Mouse (Mus musculus): ENCODE results near the gene Zfp341. TPM values are rescaled to one million over a fixed set of nuclear protein-coding genes. Genes with fewer than 3 reads are reported as not detected.

The Zfp341 gene
- polyA plus RNA-seq, 1 experiment from 2014 or later = 0.74 TPM

DNA sequence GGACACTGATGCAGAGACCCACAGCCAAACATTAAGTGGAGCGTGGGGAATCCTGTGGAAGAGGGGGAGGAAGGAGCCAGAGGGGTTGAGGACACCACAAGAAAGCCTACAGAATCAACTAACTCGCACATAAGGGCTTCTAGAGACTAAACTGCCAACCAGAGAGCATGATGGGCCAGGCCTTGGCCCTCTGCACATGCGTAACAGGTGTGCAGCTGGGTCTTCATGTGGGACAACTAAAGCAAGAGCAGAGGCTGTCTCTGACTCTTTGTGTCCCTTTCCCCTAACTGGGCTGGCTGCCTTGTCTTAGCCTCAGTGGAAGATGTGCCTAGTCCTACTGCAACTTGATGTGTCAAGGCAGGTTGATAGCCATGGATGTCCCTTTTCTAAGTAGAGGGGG is 4.0 kb downstream of the Zfp341 start:
- peak overlapping the region; percentile 27; the same call in 1 of the 2 replicates for H3K27ac ChIP-seq (ENCODE audit: low read length)

DNA sequence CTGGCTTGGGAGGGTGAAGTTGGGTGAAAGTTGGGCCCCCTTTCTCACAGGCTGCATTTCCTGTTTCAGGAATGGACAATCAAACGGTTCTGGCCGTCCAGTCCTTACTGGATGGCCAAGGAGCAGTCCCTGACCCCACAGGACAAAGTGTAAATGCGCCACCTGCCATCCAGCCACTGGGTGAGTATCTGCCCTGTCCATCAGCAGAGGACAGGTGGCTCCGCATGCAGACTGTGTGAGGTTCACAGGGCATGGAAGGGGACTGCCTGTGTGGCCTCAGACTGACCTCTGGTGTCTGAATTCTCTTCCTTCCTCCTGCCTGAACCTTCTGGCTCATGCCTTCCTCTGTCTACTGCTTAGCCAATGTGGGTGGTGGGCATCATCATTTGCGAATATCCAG is 8.6 kb downstream of the Zfp341 start:
- H3K4me3 ChIP-seq (ENCODE audit: low read length) = no peak overlapping the region
- no peak overlapping the region for H3K4me2 ChIP-seq (ENCODE audit: low read depth, low read length)
- ATAC-seq (replicated peaks; ENCODE audit: extremely low read depth, insufficient read depth, low FRiP score) = no peak
- WGBS = 71% methylated on average over 5 of the region's 5 CpGs
- no peaks in the 10 kb centered on the region for H3K27me3 ChIP-seq (ENCODE audit: control insufficient read depth, insufficient read depth, low read length)
- H3K9me3 ChIP-seq (replicated peaks; ENCODE audit: control insufficient read depth, low read length) = peaks cover 5% of the 10 kb centered on the region
- H3K27ac ChIP-seq (ENCODE audit: low read length) = no peak overlapping the region
- no peaks in the 10 kb centered on the region for H3K4me1 ChIP-seq (ENCODE audit: control insufficient read depth, insufficient read depth, low read length)
- no peak overlapping the region for H3K9ac ChIP-seq (ENCODE audit: low read length)
- H3K36me3 ChIP-seq (ENCODE audit: control insufficient read depth, insufficient read depth) = peaks cover 14% of the 10 kb centered on the region; the same call in 1 of the 2 replicates

More for the DNA sequence above, 4.0 kb downstream of the Zfp341 start:
- no peak for ATAC-seq (replicated peaks; ENCODE audit: extremely low read depth, insufficient read depth, low FRiP score)
- no peak overlapping the region for H3K4me3 ChIP-seq (ENCODE audit: low read length)
- no peaks in the 10 kb centered on the region for H3K27me3 ChIP-seq (ENCODE audit: control insufficient read depth, insufficient read depth, low read length)
- H3K4me1 ChIP-seq (ENCODE audit: control insufficient read depth, insufficient read depth, low read length) = peaks cover 20% of the 10 kb centered on the region
- H3K4me2 ChIP-seq (ENCODE audit: low read depth, low read length) = no peak overlapping the region
- 74% methylated on average over 3 of the region's 3 CpGs for WGBS
- H3K36me3 ChIP-seq (ENCODE audit: control insufficient read depth, insufficient read depth) = peaks cover 6% of the 10 kb centered on the region; the same call in 1 of the 2 replicates
- no peaks in the 10 kb centered on the region for H3K9me3 ChIP-seq (replicated peaks; ENCODE audit: control insufficient read depth, low read length)
- H3K9ac ChIP-seq (ENCODE audit: low read length) = no peak overlapping the region

DNA sequence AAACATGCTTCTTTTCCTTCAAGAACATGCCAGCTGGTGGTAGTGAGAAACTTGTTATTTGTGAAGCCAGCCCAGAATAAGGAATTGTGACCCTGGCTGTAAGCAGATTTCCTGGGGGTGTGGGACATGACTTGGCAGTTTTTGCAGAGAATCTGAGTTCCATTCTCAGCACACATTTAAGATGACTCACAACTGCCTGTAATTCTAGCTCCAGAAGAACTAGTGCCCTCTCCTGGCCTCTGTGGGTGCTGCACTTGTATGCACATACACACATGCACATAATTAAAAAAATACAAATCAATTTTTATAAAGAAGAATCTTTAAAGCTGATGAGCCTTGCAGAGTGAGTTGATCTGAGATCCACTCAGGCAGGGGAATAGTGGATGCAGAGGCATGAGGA is 11.0 kb downstream of the Zfp341 start:
- no peaks in the 10 kb centered on the region for H3K27me3 ChIP-seq (ENCODE audit: control insufficient read depth, insufficient read depth, low read length)
- no peak overlapping the region for H3K27ac ChIP-seq (ENCODE audit: low read length)

DNA sequence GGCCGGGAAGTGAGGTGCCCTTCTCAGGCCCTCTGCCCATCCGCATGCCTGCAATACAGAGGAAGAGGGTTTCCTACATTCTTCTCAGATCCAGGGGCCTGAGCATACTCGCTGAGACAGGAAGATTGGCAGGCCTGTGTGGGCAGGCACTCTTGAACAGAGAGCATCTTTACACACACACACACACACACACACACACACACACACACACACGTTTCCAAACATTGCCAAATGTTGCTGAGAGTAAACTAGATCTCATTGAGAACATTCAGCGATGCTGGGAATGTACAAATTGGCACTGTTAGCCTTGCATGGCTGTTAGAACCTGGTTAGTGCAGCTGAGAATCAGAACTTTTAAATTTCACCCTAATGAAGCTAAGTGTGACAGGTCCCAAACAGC is 17.4 kb downstream of the Zfp341 start:
- Histone ChIP-seq H3K36me3 (ENCODE audit: control insufficient read depth, insufficient read depth) (peaks cover 15% of the 10 kb centered on the region; the same call in 1 of the 2 replicates), H3K27ac (ENCODE audit: low read length) (no peak overlapping the region), H3K9ac (ENCODE audit: low read length) (no peak overlapping the region), H3K4me2 (ENCODE audit: low read depth, low read length) (no peak overlapping the region), H3K9me3 (replicated peaks; ENCODE audit: control insufficient read depth, low read length) (no peaks in the 10 kb centered on the region), H3K4me1 (ENCODE audit: control insufficient read depth, insufficient read depth, low read length) (no peaks in the 10 kb centered on the region), H3K27me3 (ENCODE audit: control insufficient read depth, insufficient read depth, low read length) (no peaks in the 10 kb centered on the region), H3K4me3 (ENCODE audit: low read length) (no peak overlapping the region)
- ATAC-seq (replicated peaks; ENCODE audit: extremely low read depth, insufficient read depth, low FRiP score) = no peak
- WGBS = 73% methylated on average over 5 of the region's 5 CpGs

More for the DNA sequence above, 11.0 kb downstream of the Zfp341 start:
- Histone ChIP-seq H3K4me2 (ENCODE audit: low read depth, low read length) (no peak overlapping the region), H3K9ac (ENCODE audit: low read length) (no peak overlapping the region), H3K9me3 (replicated peaks; ENCODE audit: control insufficient read depth, low read length) (peaks cover 5% of the 10 kb centered on the region), H3K4me1 (ENCODE audit: control insufficient read depth, insufficient read depth, low read length) (no peaks in the 10 kb centered on the region), H3K36me3 (ENCODE audit: control insufficient read depth, insufficient read depth) (peaks cover 12% of the 10 kb centered on the region; the same call in 1 of the 2 replicates), H3K4me3 (ENCODE audit: low read length) (no peak overlapping the region)
- no peak for ATAC-seq (replicated peaks; ENCODE audit: extremely low read depth, insufficient read depth, low FRiP score)

DNA sequence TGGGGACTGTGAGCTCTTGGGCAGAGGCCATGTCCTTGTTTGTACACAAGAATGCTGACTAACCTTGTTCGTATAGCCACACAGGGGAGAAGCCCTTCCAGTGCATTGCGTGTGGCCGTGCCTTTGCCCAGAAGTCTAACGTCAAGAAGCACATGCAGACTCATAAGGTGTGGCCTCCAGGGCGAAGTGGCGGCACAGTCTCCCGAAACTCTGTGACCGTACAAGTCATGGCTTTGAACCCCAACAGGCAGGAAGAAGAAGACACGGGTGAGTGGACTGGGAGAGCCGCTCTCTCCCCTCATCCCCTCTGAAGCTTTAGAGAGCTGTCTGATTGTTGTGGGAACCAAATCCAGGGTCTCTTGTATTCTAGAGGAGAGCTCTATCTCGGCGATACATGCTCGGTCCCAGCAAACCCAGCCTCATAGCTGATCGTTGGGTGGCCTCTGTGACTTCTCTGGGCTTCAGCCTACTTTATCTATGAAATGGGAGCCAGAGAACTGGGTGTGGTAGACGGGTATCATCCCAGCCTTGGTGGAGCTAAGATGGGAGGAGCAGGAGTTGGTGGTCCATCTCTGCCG is 19.2 kb downstream of the Zfp341 start:
- no peaks in the 10 kb centered on the region for H3K9me3 ChIP-seq (replicated peaks; ENCODE audit: control insufficient read depth, low read length)
- H3K9ac ChIP-seq (ENCODE audit: low read length) = no peak overlapping the region
- peaks cover 18% of the 10 kb centered on the region; the same call in 1 of the 2 replicates for H3K36me3 ChIP-seq (ENCODE audit: control insufficient read depth, insufficient read depth)
- WGBS = 88% methylated on average over 16 of the region's 16 CpGs
- no peaks in the 10 kb centered on the region for H3K27me3 ChIP-seq (ENCODE audit: control insufficient read depth, insufficient read depth, low read length)
- H3K4me3 ChIP-seq (ENCODE audit: low read length) = no peak overlapping the region
- H3K27ac ChIP-seq (ENCODE audit: low read length) = no peak overlapping the region
- no peak for ATAC-seq (replicated peaks; ENCODE audit: extremely low read depth, insufficient read depth, low FRiP score)
- no peaks in the 10 kb centered on the region for H3K4me1 ChIP-seq (ENCODE audit: control insufficient read depth, insufficient read depth, low read length)
- H3K4me2 ChIP-seq (ENCODE audit: low read depth, low read length) = no peak overlapping the region

DNA sequence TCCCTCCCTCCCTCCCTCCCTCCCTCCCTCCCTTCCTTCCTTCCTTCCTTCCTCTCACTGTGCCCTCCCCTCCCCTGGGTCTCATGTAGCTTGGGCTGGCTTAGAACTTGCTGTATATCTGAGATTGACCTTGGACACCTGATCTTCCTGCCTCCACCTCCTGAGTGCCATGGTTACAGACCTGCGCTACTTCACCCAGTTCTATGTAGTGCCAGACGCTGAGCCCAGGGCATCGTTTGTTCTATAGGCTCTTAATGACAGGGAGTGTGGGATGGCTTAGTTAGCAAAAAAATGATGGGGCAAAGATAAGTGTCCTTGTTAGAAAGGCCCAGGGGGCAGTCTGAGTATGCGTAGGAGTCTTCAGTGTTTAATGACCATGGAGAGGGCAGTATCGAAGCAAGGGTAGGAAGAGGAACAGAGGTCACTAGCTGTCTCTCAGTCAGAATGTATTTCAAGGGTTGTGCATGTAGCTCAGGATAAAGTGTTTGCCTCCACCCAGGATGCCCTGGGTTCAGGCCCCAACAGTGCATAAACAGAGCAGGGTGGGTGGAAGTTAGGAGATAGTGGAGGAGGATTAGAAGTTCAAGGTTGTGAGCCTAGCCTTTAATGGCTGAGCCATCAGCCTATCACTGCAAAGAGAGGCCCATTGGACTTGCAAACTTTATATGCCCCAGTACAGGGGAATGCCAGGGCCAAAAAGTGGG is 20.1 kb downstream of the Zfp341 start:
- H3K4me1 ChIP-seq (ENCODE audit: control insufficient read depth, insufficient read depth, low read length) = no peaks in the 10 kb centered on the region
- WGBS = 86% methylated on average over 5 of the region's 5 CpGs
- H3K4me2 ChIP-seq (ENCODE audit: low read depth, low read length) = no peak overlapping the region
- peaks cover 24% of the 10 kb centered on the region for H3K36me3 ChIP-seq (ENCODE audit: control insufficient read depth, insufficient read depth)
- H3K9me3 ChIP-seq (replicated peaks; ENCODE audit: control insufficient read depth, low read length) = no peaks in the 10 kb centered on the region
- no peak overlapping the region for H3K4me3 ChIP-seq (ENCODE audit: low read length)
- no peaks in the 10 kb centered on the region for H3K27me3 ChIP-seq (ENCODE audit: control insufficient read depth, insufficient read depth, low read length)
- H3K27ac ChIP-seq (ENCODE audit: low read length) = no peak overlapping the region
- ATAC-seq (replicated peaks; ENCODE audit: extremely low read depth, insufficient read depth, low FRiP score) = no peak
- no peak overlapping the region for H3K9ac ChIP-seq (ENCODE audit: low read length)

DNA sequence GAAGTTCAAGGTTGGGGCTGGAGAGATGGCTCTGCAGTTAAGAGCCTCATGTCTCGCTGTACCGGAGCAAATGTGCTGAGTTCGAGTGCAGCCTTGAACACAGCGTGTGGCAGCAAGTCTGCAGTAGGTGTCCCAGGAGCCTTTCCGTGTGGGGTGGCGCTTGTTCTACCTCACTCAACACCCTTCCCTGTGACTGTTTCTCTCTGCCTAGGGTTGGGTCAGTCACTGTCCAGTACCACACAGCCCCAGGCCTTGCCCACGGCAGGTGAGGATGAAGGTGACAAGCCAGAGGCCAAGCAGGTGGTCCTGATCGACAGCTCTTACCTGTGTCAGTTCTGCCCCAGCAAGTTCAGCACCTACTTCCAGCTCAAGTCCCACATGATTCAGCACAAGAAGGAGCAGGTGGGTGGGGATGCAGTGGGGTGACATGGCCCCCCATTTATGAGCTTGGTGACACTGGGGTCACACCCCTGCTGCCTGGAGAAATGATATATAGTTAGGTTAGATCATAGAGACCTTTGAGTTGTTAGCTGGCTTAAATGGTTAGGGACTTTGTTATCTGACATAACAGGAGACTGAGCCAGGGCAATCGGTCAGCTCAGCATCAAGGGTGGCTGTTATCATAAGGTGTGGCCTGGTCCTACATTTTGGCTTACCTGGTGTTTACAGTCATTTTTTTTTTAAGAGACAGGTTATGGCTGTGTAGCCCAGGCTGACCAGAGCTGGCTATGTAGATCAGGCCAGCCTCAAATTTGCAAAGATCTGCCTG is 21.0 kb downstream of the Zfp341 start:
- Histone ChIP-seq H3K9ac (ENCODE audit: low read length) (no peak overlapping the region), H3K27me3 (ENCODE audit: control insufficient read depth, insufficient read depth, low read length) (no peaks in the 10 kb centered on the region), H3K4me2 (ENCODE audit: low read depth, low read length) (no peak overlapping the region), H3K36me3 (ENCODE audit: control insufficient read depth, insufficient read depth) (peaks cover 28% of the 10 kb centered on the region), H3K27ac (ENCODE audit: low read length) (no peak overlapping the region), H3K4me3 (ENCODE audit: low read length) (no peak overlapping the region), H3K9me3 (replicated peaks; ENCODE audit: control insufficient read depth, low read length) (peaks cover 4% of the 10 kb centered on the region), H3K4me1 (ENCODE audit: control insufficient read depth, insufficient read depth, low read length) (no peaks in the 10 kb centered on the region)
- ATAC-seq (replicated peaks; ENCODE audit: extremely low read depth, insufficient read depth, low FRiP score) = no peak
- WGBS = 90% methylated on average over 9 of the region's 9 CpGs

DNA sequence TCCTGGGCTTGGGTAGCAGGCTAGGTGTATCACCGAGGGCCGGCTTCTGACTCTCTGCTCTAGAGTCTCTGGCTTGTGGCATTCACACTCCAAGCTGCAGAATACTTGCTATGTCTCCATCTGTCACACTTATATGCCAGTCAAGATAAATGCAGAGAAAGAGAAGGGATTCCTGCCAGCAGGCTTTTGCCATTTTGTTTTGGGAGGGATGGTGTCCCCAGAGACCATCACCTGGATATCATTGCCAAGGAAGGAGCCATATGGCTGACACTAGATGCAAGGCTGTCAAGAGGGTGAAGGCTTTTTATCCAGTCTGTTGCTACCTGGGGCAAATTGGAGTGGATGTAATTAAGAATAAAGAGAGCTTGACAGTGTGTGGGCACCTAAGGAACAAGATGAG is 22.7 kb downstream of the Zfp341 start:
- ATAC-seq (replicated peaks; ENCODE audit: extremely low read depth, insufficient read depth, low FRiP score) = no peak
- Histone ChIP-seq H3K36me3 (ENCODE audit: control insufficient read depth, insufficient read depth) (peaks cover 22% of the 10 kb centered on the region), H3K4me1 (ENCODE audit: control insufficient read depth, insufficient read depth, low read length) (no peaks in the 10 kb centered on the region), H3K27ac (ENCODE audit: low read length) (no peak overlapping the region), H3K9me3 (replicated peaks; ENCODE audit: control insufficient read depth, low read length) (peaks cover 4% of the 10 kb centered on the region), H3K4me2 (ENCODE audit: low read depth, low read length) (no peak overlapping the region), H3K4me3 (ENCODE audit: low read length) (no peak overlapping the region), H3K9ac (ENCODE audit: low read length) (no peak overlapping the region), H3K27me3 (ENCODE audit: control insufficient read depth, insufficient read depth, low read length) (no peaks in the 10 kb centered on the region)
- 89% methylated on average over 2 of the region's 2 CpGs for WGBS

DNA sequence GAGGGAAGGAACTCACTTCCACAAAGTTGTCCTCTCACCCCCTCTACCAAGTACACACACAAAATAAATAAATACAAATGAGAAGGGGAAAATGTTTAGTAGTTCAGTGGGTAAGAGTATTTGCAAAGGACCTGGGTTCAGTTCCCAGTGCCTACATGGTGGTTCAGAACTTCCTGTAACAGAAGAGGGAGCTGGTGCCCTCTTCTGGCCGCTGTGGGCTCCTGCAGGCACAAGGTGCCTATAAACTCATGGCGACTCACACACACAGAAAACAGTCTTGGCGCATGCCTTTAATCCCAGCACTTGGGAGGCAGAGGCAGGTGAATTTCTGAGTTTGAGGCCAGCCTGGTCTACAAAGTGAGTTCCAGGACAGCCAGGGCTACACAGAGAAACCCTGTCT is 25.4 kb downstream of the Zfp341 start:
- Histone ChIP-seq H3K4me2 (ENCODE audit: low read depth, low read length) (no peak overlapping the region), H3K4me3 (ENCODE audit: low read length) (no peak overlapping the region), H3K27ac (ENCODE audit: low read length) (no peak overlapping the region), H3K4me1 (ENCODE audit: control insufficient read depth, insufficient read depth, low read length) (no peaks in the 10 kb centered on the region), H3K9me3 (replicated peaks; ENCODE audit: control insufficient read depth, low read length) (peaks cover 4% of the 10 kb centered on the region), H3K9ac (ENCODE audit: low read length) (no peak overlapping the region), H3K27me3 (ENCODE audit: control insufficient read depth, insufficient read depth, low read length) (no peaks in the 10 kb centered on the region), H3K36me3 (ENCODE audit: control insufficient read depth, insufficient read depth) (peaks cover 17% of the 10 kb centered on the region)
- ATAC-seq (replicated peaks; ENCODE audit: extremely low read depth, insufficient read depth, low FRiP score) = no peak
- WGBS = 89% methylated on average over 3 of the region's 3 CpGs
